Mouse (Mus musculus) hindbrain, embryonic 12.5 days (tissue): ENCODE measurements at regions not wholly inside any gene's neighbourhood (a gene's known extent, or its start where the extent isn't known, plus 50 kb on each side); places are given as distances from the start of the nearest gene placed in this dataset.

ENCODE experiments used
- ATAC-seq: fragments of 200-750 bp; cut with Nextera tagmentation; 2 replicates; pipeline ENCODE4 v1.8.0; 2017; ENCODE audit warnings: moderate TSS enrichment; ENCODE audit not compliant: low FRiP score
- H3K27ac ChIP-seq: fragments of 300-500 bp; sonication (generic); 2 replicates; pipeline ENCODE4 v1.5.1; 2016; ENCODE audit warnings: mild to moderate bottlenecking
- H3K27me3 ChIP-seq: fragments of 300-500 bp; sonication (generic); 2 replicates; pipeline ENCODE4 v1.6.1; 2016; ENCODE audit warnings: mild to moderate bottlenecking
- H3K36me3 ChIP-seq: fragments of 300-500 bp; sonication (generic); 2 replicates; pipeline ENCODE4 v1.6.1; 2016; ENCODE audit warnings: mild to moderate bottlenecking
- H3K4me1 ChIP-seq: fragments of 300-500 bp; sonication (generic); 2 replicates; pipeline ENCODE4 v1.6.1; 2016
- H3K4me2 ChIP-seq: fragments of 300-500 bp; sonication (generic); replicated peaks from 2 replicates; pipeline ENCODE4 v1.6.1; 2016; ENCODE audit warnings: mild to moderate bottlenecking
- H3K4me3 ChIP-seq: fragments of 300-500 bp; sonication (generic); 2 replicates; pipeline ENCODE4 v1.5.1; 2016; ENCODE audit warnings: mild to moderate bottlenecking
- H3K9ac ChIP-seq: fragments of 300-500 bp; sonication (generic); 2 replicates; pipeline ENCODE4 v1.6.1; 2016; ENCODE audit warnings: mild to moderate bottlenecking, moderate library complexity
- H3K9me3 ChIP-seq: fragments of 300-500 bp; sonication (generic); replicated peaks from 2 replicates; pipeline ENCODE4 v1.6.1; 2016; ENCODE audit warnings: mild to moderate bottlenecking
- WGBS: fragments of 180-500 bp; shearing (Covaris S2); methylation state at CpG from one replicate; pipeline ENCODE4 v1.1.7; 2016; 5-methylcytosine and 5-hydroxymethylcytosine counted together

GRCm38 (mm10) chr3:50595732-50596131, 152.3 kb upstream of the Slc7a11 start:
- Histone ChIP-seq H3K4me3 (no peak overlapping the region), H3K9ac (no peak overlapping the region), H3K9me3 (peaks cover 5% of the 10 kb centered on the region; the same call in 1 of the 2 replicates), H3K36me3 (no peaks in the 10 kb centered on the region), H3K4me2 (no peak overlapping the region), H3K27ac (no peak overlapping the region), H3K4me1 (no peaks in the 10 kb centered on the region), H3K27me3 (no peaks in the 10 kb centered on the region)
- 100% methylated on average over 1 of the region's 1 CpGs for WGBS
- ATAC-seq = no peak

DNA sequence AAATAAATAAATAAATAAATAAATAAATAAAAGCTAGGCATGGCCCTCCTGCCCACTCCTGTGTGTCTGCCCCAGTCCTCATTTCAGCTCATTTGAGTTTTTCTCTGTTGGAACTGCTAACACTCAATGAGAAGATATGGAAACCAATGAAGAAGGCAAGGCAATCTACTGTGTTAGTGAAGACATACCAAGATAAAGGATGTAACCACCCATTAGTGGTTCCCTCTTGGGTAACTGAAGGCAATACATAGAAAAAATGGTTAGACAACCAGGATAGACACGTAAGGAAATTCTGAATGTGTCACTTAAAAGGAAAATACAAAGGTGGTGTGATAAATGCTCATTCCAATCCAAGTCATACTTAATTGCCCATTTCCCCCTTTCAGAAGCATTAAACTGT, 140.9 kb upstream of the Slc7a11 start:
- H3K36me3 ChIP-seq = no peaks in the 10 kb centered on the region
- H3K9ac ChIP-seq = no peak overlapping the region
- H3K4me3 ChIP-seq = no peak overlapping the region
- 90% methylated on average over 1 of the region's 1 CpGs for WGBS
- H3K27me3 ChIP-seq = no peaks in the 10 kb centered on the region
- H3K27ac ChIP-seq = no peak overlapping the region
- no peaks in the 10 kb centered on the region for H3K4me1 ChIP-seq
- ATAC-seq = no peak
- no peak overlapping the region for H3K4me2 ChIP-seq
- no peaks in the 10 kb centered on the region for H3K9me3 ChIP-seq

- Histone ChIP-seq H3K4me2 (no peak overlapping the region), H3K9me3 (no peaks in the 10 kb centered on the region), H3K4me1 (no peaks in the 10 kb centered on the region), H3K9ac (no peak overlapping the region), H3K27me3 (no peaks in the 10 kb centered on the region), H3K27ac (no peak overlapping the region; the same call in 1 of the 2 replicates), H3K4me3 (no peak overlapping the region), H3K36me3 (no peaks in the 10 kb centered on the region)
- no peak for ATAC-seq
- 74% methylated on average over 6 of the region's 6 CpGs for WGBS
These were observed 140.1 kb upstream of the Slc7a11 start for GRCm38 (mm10) chr3:50583475-50583874.

GRCm38 (mm10) chr3:50574388-50574787, 131.0 kb upstream of the Slc7a11 start:
- Histone ChIP-seq H3K9me3 (no peaks in the 10 kb centered on the region), H3K4me1 (no peaks in the 10 kb centered on the region), H3K9ac (no peak overlapping the region), H3K4me3 (no peak overlapping the region), H3K36me3 (no peaks in the 10 kb centered on the region), H3K4me2 (no peak overlapping the region), H3K27ac (no peak overlapping the region), H3K27me3 (no peaks in the 10 kb centered on the region)
- 93% methylated on average over 9 of the region's 9 CpGs for WGBS
- ATAC-seq = no peak

- H3K36me3 ChIP-seq = no peaks in the 10 kb centered on the region
- H3K27me3 ChIP-seq = no peaks in the 10 kb centered on the region
- ATAC-seq = no peak
- H3K4me3 ChIP-seq = no peak overlapping the region
- no peaks in the 10 kb centered on the region for H3K4me1 ChIP-seq
- no peaks in the 10 kb centered on the region for H3K9me3 ChIP-seq
- H3K27ac ChIP-seq = no peak overlapping the region
- no peak overlapping the region for H3K4me2 ChIP-seq
- no peak overlapping the region for H3K9ac ChIP-seq
These were observed 126.6 kb upstream of the Slc7a11 start for GRCm38 (mm10) chr3:50570027-50570426.

DNA sequence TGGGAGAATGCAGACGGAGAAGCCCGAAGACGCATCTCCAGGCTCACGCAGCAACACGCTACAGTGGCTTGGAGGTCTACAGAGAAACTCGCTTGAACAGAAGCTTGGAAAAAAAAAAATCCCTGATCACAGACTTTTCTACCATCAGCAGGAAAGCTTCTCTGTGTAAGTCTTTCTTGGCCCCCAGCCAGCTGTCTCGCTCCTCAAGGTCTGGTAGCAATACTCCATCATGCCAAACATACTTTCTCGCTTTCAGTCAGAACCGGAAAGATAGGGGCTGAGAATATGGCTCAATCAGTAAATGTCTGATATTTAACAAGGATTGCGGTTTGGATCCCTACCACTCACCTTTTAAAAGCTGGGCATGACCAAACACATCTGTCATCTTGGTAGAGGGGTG, 126.2 kb upstream of the Slc7a11 start:
- no peak for ATAC-seq
- Histone ChIP-seq H3K36me3 (no peaks in the 10 kb centered on the region), H3K4me1 (no peaks in the 10 kb centered on the region), H3K27me3 (no peaks in the 10 kb centered on the region), H3K9me3 (no peaks in the 10 kb centered on the region), H3K4me2 (no peak overlapping the region), H3K4me3 (no peak overlapping the region), H3K27ac (no peak overlapping the region), H3K9ac (no peak overlapping the region)
- WGBS = 84% methylated on average over 10 of the region's 10 CpGs

DNA sequence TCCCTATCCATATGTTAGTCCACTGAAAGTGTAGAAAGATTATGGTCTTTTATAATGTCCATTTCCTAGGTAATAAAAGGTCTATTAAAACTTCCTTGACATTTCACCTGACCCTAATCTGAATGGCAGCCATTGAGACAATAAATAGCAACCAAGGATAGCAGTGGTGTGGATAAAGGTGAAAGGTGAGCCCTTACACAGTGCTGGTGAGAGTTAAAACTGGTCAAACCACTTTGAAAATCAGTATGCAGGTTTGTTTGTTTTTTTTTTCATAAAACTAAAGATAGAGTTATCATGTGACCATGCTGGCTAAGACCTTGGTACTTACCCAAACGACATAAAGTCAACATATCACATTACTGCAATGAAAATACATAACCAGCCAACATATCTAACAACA, 110.7 kb upstream of the Slc7a11 start:
- Histone ChIP-seq H3K9me3 (no peaks in the 10 kb centered on the region), H3K36me3 (no peaks in the 10 kb centered on the region), H3K4me3 (no peak overlapping the region), H3K4me2 (no peak overlapping the region), H3K4me1 (peaks cover 7% of the 10 kb centered on the region; the same call in 1 of the 2 replicates), H3K27ac (no peak overlapping the region), H3K27me3 (no peaks in the 10 kb centered on the region), H3K9ac (no peak overlapping the region)
- 47% methylated on average over 1 of the region's 1 CpGs for WGBS
- ATAC-seq = no peak

DNA sequence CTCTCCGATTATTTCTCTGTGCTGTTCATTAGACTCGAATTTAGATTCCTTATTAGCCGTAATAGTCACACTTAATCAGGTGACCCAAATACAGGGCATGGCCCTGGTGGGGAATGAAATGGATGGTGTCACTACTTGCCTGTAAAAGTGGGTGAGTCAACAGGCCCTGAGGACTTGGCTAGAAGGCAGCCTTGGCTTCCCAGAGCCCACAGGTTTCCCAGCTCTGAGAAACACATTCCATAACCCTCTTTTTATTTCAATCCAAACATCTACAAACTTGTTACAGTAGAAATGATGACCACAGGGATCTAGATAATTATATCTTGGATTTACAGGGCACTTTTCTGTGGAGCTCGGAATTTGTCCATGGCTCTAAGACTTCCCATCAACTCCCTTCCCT, 105.2 kb upstream of the Slc7a11 start:
- Histone ChIP-seq H3K27ac (no peak overlapping the region), H3K4me2 (no peak overlapping the region), H3K36me3 (no peaks in the 10 kb centered on the region), H3K9me3 (no peaks in the 10 kb centered on the region), H3K4me3 (no peak overlapping the region), H3K9ac (no peak overlapping the region), H3K4me1 (peaks cover 7% of the 10 kb centered on the region; the same call in 1 of the 2 replicates), H3K27me3 (no peaks in the 10 kb centered on the region)
- no peak for ATAC-seq
- 87% methylated on average over 4 of the region's 4 CpGs for WGBS

- Histone ChIP-seq H3K9me3 (no peaks in the 10 kb centered on the region), H3K27ac (no peak overlapping the region), H3K9ac (no peak overlapping the region), H3K4me1 (no peaks in the 10 kb centered on the region), H3K27me3 (no peaks in the 10 kb centered on the region), H3K4me3 (no peak overlapping the region), H3K36me3 (no peaks in the 10 kb centered on the region), H3K4me2 (no peak overlapping the region)
- ATAC-seq = no peak
- 41% methylated on average over 2 of the region's 2 CpGs for WGBS
These were observed 87.2 kb upstream of the Slc7a11 start for GRCm38 (mm10) chr3:50530654-50531053.

DNA sequence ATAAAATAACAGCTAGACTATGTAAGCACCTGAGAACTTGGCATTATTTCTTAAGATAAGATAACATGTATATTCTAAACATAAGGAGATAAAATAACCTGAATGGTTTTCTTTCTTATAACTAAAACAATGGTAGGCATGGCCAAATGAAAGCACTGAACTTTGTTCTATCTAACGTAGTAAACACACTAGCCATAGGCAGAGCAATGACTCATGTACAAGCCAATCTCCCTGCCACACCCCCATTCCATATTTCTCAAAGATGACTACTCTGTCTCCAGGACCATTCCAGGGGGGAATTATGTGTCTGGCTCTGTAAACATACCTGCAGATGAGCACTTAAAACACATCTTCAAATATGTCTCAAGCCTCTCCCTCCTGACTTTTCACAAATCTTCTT, 80.6 kb upstream of the Slc7a11 start:
- Histone ChIP-seq H3K9ac (no peak overlapping the region), H3K4me2 (no peak overlapping the region), H3K9me3 (no peaks in the 10 kb centered on the region), H3K27ac (no peak overlapping the region), H3K4me1 (no peaks in the 10 kb centered on the region), H3K4me3 (no peak overlapping the region), H3K36me3 (no peaks in the 10 kb centered on the region), H3K27me3 (no peaks in the 10 kb centered on the region)
- 93% methylated on average over 1 of the region's 1 CpGs for WGBS
- ATAC-seq = no peak

DNA sequence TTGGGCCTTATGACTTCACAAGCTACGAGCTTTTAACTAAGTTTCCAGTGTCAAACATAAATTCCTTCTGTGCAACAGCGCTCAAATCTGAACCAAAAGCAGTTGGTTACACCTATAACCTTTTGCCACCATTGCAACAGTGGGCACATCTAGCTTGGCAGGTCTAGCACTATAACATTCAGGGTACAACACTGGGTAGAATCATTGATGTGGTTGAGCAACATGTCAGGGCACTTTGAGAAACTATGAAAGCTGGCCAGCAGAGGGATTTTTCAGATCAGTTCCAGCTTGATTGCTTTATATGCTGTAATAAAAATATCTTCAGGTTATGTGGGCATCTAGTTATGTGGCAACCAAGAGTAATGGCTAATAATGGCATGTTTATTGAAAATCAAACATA, 63.8 kb upstream of the Slc7a11 start:
- Histone ChIP-seq H3K4me1 (no peaks in the 10 kb centered on the region), H3K4me3 (no peak overlapping the region), H3K27me3 (no peaks in the 10 kb centered on the region), H3K4me2 (no peak overlapping the region), H3K36me3 (no peaks in the 10 kb centered on the region), H3K27ac (no peak overlapping the region), H3K9me3 (no peaks in the 10 kb centered on the region), H3K9ac (no peak overlapping the region)
- no peak for ATAC-seq
- WGBS = 88% methylated on average over 2 of the region's 2 CpGs
